Mouse (Mus musculus): ENCODE data around the gene Eme1. TPM values are rescaled to one million over a fixed set of nuclear protein-coding genes. Genes with fewer than 3 reads are reported as not detected.

Eme1 gene
- polyA plus RNA-seq, 1 experiment from 2014 or later = 21.4 TPM

Other genes starting within 250 kb of the Eme1 start
- gene Cacna1g, start 179.8 kb downstream of the Eme1 start, polyA plus RNA-seq (2015; fragmentation: Nextera tagmentation; extraction: Ambion mirVana) = 6.6 and 7.0 TPM in 2 replicates
- 0.08 TPM in 1 of 2 replicates, not detected in the other for gene Spata20, start 167.8 kb downstream of the Eme1 start, polyA plus RNA-seq (2015; fragmentation: Nextera tagmentation; extraction: Ambion mirVana)
- gene Epn3, start 154.0 kb downstream of the Eme1 start, polyA plus RNA-seq (2015; fragmentation: Nextera tagmentation; extraction: Ambion mirVana) = 18.5 and 19.2 TPM in 2 replicates
- gene Mycbpap, start 132.2 kb downstream of the Eme1 start, polyA plus RNA-seq (2015; fragmentation: Nextera tagmentation; extraction: Ambion mirVana) = 8.4 and 8.7 TPM in 2 replicates
- gene Rsad1, start 104.7 kb downstream of the Eme1 start, polyA plus RNA-seq (2015; fragmentation: Nextera tagmentation; extraction: Ambion mirVana) = 3.4 and 4.2 TPM in 2 replicates
- gene Chad, start 88.9 kb downstream of the Eme1 start, polyA plus RNA-seq (2015; fragmentation: Nextera tagmentation; extraction: Ambion mirVana) = 5.8 and 7.6 TPM in 2 replicates
- 5.7 and 6.6 TPM in 2 replicates for gene Acsf2, start 52.1 kb downstream of the Eme1 start, polyA plus RNA-seq (2015; fragmentation: Nextera tagmentation; extraction: Ambion mirVana)
- gene Lrrc59, start 24.2 kb downstream of the Eme1 start, polyA plus RNA-seq (2015; fragmentation: Nextera tagmentation; extraction: Ambion mirVana) = 155 and 167 TPM in 2 replicates
- gene Mrpl27, start 197 bp downstream of the Eme1 start, polyA plus RNA-seq (2015; fragmentation: Nextera tagmentation; extraction: Ambion mirVana) = 137 and 140 TPM in 2 replicates
- 15.1 and 17.5 TPM in 2 replicates for gene Xylt2, start 23.6 kb upstream of the Eme1 start, polyA plus RNA-seq (2015; fragmentation: Nextera tagmentation; extraction: Ambion mirVana)
- 0.82 and 0.95 TPM in 2 replicates for gene Gm11541, start 50.5 kb upstream of the Eme1 start, polyA plus RNA-seq (2015; fragmentation: Nextera tagmentation; extraction: Ambion mirVana)
- gene Cdc34b, start 87.8 kb upstream of the Eme1 start, polyA plus RNA-seq (2015; fragmentation: Nextera tagmentation; extraction: Ambion mirVana) = 0.46 TPM in 1 of 2 replicates, not detected in the other
- gene Tmem92, start 128.7 kb upstream of the Eme1 start, polyA plus RNA-seq (2015; fragmentation: Nextera tagmentation; extraction: Ambion mirVana) = not detected in 2 replicates

Measured in lung, embryonic 16.5 days (tissue).